Mouse (Mus musculus) urinary bladder, postnatal 14 days (tissue): ENCODE data around the gene Ykt6.
"Not testable (repeated sequence)": the region's sequence is repeated elsewhere in the genome, so short reads cannot be mapped to it uniquely, and the experiment has no call there.

Source experiments
- DNase-seq: peaks from one replicate; pipeline ENCODE4 v3.0.0; 2021; ENCODE audit warnings: low spot score

The Ykt6 gene

DNA sequence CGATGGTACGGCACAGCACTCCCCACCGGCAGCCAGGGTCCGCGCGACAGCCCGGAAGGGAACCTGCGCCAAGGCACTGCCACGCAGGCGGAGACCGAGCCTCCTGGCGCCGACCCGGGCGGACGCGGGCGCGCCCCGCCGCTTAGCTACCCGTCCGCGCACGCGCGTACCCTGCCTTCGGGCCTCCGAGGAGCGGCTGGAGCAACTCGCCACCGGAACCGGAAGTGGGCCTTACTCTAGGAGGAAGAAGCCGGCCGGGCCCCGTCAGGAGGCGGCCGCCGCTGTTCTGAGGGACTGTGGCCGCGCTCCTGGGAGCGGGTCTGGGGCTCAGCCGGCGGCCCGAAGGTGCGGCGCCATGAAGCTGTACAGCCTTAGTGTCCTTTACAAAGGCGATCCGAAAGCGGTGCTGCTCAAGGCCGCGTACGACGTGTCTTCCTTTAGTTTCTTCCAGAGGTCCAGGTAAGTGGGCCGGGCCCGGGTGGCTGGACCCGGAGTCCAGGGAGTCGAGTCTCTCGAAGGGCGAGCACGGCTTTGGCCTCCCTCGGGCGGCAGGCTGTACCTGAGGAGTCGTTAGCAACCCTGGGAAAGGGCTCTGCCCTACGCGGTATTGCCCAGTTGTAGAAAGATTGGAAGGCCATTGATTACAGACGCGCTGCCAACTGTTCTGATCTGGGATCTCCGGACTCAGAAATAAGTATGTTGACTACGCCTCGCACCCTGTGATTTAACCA, at the start of gene Ykt6:
TSS of gene Ykt6 (plus strand) at position 148 of the 731 bp plus-strand sequence.
- peak; percentile 98 for DNase-seq

DNA sequence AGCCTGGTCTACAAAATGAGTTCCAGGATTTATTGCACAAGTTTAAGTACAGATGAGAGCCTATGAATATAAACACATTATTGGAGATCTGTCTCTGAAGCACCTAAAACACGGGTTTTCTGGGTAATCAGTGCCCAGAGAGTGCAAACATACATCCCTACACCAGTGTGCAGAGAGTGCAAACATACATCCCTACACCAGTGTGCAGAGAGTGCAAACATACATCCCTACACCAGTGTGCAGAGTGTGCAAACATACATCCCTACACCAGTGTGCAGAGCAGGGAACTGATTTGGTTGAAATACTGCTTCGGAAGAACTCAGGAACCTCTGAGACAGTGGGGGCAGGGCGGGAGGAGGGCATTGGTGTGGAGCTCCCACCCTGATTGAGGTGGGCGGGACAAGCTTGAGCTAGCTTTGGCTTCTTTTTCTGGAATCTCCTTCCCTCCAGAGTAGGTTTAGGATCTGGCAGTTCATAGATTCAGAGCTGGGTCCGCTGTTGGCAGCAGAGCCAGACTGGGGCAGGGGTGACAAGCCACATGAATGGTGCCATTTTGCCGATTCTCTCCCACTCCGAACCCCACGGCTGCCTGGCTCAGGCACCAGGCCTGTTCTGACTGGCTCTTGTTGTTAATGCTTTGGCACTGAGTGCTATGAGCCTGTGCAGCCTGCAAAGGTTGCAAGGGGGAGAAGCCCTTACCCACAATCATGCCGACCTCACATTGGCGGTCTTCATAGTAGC, 49.5 kb upstream of the Ykt6 start:
- no peak for DNase-seq

DNA sequence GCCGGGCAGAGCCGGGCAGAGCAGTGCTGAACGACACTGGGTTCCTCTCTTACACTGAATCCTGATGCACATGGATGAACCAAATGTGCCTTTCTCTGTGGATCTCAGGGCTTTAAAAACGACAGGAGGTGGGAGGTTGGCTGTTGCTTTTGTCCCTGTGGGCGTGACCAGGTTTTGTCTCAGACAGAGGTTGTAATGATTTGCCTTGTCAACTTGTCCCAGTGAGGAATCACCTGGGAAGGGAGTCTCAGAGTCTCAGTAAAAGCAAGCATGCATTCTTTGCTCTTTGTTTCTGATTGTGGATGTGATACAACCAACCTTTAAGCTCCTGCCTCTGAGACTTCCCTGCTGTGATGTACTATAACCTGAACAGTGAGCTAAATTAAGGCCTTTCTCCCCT, 48.4 kb upstream of the Ykt6 start:
- no peak for DNase-seq

DNA sequence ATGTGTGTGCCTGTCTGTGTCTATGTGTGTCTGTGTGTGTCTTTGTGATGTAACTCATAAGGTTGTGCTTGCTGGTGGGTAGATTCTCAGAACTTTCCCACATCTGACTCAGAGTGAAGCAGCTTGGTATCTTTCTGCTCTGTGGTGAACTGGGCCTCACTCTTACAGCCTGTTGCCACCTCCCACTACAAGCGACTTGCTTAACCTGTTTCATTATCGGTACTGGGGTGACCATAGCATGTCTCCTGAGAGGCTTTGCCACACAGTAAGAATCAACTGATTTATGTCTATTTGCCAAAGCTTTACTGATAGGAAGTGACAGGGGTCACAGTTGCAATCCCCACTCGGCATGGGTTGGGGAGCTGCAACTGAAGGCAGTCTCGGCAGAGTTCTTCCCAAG, 46.9 kb upstream of the Ykt6 start:
- DNase-seq: peak; percentile 49

GRCm38 (mm10) chr11:5912635-5913034, 42.9 kb upstream of the Ykt6 start:
- peak; percentile 72 for DNase-seq

DNA sequence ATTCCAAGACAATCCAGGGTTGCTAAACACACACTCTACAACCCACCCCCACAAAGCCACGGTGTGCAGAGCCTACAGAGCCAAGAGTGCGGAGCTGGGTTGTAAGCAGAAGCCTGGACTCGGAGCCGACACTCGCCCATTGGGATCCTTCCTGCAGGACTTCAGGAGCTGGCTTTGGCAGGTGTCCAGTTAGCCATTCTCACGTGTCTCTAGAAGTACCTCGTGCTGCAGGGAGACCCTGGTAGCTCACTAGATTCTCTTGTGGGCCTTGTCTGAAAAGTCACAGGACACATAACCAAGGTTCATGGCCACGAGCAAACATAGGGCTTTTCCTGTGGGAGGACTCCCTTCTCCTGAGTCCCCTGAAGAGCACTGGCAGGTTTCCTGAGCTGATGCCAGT, 42.2 kb upstream of the Ykt6 start:
- no peak for DNase-seq

DNA sequence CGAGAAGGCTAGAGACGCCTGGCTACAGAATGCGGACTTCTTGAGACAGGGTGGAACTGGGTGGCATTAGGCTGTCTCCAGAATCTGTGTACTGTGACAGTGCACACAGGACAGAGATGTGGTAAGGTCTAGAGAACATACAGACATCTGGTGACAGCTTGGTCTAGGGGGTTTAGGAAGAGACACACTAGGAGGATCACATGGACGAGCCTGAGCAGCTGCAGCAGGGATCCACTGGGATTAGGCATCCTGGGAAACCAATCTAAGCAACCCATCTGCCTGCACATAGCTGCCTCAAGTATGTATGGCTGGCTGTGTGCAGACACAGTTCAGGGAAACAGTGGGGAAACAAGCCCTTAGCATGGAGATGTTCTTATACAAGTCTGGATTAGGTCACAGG, 41.6 kb upstream of the Ykt6 start:
- no peak for DNase-seq

DNA sequence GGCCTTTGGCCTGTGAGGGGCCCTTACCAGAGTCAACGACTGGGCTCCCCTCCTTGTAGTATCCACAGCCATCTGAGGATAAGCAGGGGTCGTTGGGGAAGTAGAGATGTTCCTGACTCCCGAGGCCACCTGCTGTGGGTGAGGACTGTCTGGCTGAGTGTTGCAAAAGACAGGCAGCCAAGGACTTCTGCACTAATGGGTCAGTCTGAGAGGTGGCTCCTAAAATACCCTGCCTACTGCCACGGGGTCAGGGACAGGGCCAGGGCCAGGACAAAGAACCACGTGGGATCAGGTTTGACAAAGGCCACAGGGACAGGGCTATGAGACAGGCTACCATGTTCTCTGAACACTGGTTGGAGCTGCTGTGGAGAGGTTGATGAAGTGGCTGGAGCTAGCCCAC, 40.6 kb upstream of the Ykt6 start:
- no peak for DNase-seq

GRCm38 (mm10) chr11:5915429-5916177, 39.9 kb upstream of the Ykt6 start:
- no peak for DNase-seq

- no peak for DNase-seq
Observed at GRCm38 (mm10) chr11:5916178-5916548, 39.3 kb upstream of the Ykt6 start.

DNA sequence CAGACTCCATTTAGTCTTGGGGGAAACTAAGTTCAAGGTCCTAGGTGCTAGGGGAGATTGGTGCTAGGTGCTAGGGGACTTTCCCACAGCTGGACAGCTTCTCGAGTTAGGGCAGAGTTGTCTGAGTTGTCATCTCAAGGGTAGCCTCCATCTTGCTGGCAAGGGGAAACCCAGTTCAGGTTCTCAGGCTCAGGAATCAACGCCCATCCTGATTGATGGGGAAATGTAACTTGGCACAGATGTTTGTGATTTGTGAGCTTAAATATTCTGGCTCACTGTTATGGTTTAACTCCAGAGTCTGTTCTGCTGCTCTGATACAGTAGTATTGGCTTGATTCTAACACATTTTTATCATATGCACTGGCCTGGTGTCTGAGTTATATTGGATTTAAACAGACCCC, 37.4 kb upstream of the Ykt6 start:
- DNase-seq: no peak

GRCm38 (mm10) chr11:5919606-5920005, 35.9 kb upstream of the Ykt6 start:
- no peak for DNase-seq

- no peak for DNase-seq
Observed at GRCm38 (mm10) chr11:5920323-5920960, 35.1 kb upstream of the Ykt6 start.

DNA sequence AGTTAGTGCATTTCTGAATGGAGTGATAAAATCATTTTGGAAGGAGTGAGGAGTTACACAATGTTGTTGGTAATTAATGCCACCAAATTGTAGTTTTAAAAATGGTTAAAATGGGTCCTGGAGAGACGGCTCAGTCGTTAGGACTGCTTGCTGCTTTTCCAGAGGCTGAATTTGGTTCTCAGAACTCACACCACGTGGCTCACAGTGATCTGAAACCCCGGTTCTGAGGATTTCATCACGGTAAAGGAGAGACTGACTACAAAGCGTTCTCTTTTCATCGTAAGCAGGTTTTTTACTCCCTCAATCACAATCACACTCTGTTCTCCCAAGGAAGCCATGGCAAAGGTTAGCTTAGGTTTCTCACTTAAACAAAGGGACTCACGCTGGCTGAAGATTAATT, 30.8 kb upstream of the Ykt6 start:
- no peak for DNase-seq

DNA sequence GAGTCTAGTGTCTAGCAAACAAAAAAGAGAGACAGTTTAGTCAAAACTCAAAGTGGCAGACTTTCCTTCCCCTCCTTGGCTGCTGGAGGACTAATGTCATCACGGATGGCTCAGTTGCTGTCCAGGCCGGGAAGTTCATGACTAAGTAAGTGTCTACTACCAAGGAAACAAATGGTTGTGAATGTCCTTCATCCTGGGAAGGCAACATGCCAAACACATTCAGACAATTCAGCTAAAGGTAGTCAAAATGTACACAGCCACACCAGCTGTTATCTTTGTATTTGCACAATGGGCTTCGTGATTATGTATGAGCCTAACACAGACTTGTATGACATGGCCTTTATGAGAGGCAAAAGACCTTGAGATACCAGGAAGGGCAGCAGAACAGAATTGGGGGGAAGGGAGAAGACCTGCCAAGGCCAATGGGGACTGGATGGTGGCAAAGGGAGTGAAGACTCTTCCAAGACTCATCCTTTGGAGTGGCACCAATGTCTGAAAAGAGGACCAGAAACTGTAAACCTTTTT, 28.7 kb upstream of the Ykt6 start:
- no peak for DNase-seq

GRCm38 (mm10) chr11:5930578-5930977, 24.9 kb upstream of the Ykt6 start:
- DNase-seq: no peak

DNA sequence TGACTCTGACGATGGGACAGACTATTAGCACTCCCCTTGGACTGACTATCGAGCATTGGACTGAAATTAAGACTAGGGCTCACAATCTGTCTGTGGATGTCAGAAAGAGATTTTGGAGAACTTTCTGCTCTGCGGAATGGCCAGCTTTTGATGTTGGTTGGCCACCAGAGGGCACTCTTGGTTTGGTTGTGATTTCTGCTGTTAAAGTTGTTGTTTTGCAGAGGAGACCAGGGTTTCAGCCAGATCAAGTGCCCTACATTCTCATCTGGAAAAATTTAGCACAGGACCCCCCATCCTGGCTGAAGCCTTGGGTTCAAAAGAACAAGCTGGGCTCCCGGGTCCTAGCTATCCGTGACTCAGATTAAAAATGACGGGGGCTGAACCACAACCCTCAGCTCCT, 23.5 kb upstream of the Ykt6 start:
- not testable (repeated sequence) for DNase-seq

DNA sequence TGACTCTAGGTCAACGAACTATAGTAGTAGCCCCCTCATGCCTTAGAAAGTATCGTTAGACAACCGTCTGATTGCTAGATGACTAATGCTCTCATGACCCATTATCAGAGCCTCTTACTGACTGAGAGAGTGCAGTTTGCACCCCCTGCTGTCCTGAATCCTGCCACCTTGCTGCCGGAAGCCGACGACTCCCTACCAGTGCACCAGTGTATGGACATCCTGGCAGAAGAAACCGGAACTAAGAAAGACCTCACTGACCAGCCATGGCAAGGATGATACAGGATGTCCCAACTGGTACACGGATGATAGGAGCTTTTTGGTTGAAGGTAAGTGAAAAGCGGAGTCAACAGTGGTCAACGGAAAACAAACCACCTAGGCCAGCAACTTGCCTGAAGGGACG, 21.0 kb upstream of the Ykt6 start:
- DNase-seq: not testable (repeated sequence)

DNA sequence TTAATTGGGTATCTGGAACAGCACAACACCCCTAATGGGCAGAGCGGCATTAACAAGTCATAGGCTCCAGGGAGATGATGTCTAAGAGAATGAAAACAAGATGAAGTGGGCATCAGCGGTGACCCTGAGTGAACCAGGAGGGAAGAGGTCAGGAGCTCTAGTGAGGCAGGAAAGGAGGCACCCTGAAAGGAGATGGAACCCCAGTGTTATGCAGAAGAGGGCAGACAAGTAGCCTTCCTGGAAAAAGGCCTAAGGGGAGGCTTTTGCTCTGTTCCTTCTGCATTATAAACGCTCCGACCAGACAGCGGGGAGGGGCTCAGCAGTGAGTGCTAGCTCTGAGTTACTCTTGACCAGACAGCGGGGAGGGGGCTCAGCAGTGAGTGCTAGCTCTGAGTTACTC, 12.5 kb upstream of the Ykt6 start:
- DNase-seq: no peak

DNA sequence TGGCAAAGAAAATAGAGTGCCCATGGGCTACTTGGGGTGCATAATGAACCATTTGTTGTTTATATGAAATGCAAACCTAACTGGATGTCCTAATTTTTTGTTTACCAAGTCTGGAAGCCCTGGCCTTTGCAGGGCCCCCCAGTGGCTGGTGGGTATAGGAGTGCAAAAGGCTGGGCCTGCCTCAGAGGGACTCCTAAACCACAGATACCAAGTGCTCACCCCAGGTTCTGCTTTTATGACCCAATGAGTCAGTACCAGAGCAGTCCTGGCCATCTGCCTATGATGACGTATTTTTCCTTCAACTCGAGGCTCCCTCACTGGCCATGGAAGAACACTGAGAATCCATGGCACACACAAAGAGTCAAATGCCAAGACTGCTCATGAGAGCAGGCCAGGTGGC, 10.4 kb upstream of the Ykt6 start:
- peak; percentile 23 for DNase-seq

DNA sequence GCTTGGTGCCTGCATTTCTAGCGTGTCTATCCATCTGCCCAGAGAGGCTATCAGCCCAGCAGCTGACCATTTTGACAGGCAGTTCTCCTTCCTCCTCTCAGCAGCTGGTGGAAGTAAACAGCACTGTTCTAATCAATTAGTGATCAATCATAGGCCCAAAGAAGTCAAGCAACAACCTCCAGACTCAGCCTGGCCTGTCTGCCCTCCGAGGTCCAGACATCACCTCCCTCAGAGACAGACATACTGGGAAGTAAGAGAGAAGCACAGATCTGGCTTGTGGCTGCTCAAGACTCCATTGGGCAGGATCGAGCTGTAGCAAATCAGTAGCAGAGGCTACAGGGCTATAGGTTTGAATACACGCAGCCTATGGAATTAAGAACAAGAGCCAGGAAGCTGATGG, 7.7 kb upstream of the Ykt6 start:
- no peak for DNase-seq

GRCm38 (mm10) chr11:5948546-5949250, 6.8 kb upstream of the Ykt6 start:
- no peak for DNase-seq
